Mouse (Mus musculus): ENCODE measurements at regions not wholly inside any gene's neighbourhood (a gene's known extent, or its start where the extent isn't known, plus 50 kb on each side); places are given as distances from the start of the nearest gene placed in this dataset.
A peak's percentile ranks its signal among the peaks of the same experiment; 100 is the strongest.

DNA sequence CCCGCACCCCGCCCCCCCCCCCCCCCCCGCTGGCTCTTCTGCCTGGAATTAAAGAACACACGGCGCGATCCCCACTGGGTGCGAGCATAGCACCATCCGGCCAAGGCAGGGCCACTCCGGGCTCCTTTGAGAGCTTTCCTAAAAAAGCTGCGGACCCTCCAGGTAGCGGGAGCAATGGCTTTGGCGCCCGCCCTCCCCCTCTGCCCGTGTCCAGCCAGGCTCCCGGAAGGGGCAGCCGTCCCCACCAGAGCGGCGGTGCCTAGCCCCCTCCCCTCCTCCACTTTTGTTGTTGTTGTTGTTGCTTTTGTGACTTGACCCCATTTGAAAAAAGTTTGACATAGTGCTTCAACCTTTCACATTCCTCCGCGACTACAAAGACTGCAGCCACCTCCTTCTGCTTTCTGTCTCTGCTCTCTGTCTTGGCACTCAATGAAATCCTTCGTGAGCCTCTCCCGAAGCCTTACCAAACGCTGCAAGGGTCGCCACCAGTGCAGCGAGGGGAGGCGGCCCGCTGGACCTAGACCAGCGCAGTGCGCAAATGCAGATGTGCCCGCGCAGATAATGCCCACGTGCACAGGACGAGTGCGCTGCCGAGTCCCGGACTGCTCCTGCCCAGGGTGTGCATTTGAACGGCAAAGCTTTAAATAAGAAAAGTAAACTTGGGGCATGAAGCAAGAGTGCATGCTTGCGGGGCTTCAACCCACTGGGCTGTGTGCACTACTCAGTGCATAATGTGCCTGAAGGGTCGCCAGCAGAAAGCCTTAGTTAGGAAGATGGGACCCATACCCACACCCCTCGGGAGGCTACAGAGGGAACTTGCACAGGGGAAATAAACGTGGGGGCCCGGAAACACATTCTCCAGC is 179.0 kb upstream of the Xlr start:
- no peak for DNase-seq

DNA sequence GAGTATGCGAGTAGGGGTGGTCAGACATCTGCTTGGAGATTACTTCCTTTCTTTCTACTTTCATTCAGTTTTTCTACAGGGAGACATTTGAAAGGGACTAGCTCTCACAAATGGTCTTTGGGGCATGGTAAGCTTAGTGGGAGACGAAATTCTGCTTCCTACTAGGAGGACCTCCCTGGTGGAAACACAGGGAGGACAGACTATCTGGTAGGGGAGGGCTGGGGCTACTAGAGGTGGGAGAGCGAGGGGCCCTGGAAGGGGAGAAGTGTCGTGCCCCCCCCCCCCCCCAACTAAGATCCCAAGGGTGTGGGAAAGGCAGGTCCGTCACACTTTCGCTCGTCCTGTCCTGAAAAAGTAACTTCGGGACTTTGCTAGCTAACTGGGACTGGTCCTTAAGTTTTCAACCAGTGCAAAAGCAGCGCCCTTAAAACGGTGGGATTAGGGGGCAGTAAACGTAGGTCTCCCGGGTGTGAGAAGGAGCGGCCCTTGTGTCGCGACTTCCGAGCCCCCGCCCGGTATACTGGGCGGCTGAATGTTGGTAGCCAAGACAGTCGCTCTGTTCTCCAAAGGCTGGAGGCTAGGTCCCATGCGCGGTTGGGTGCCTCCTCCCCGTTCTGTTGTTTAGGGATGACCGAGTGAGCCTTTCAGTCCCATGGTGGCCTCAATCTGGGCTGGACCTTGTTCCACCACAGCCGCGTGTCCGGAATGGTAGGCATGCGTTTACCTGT is 178.2 kb upstream of the Xlr start:
- DNase-seq: no peak

DNA sequence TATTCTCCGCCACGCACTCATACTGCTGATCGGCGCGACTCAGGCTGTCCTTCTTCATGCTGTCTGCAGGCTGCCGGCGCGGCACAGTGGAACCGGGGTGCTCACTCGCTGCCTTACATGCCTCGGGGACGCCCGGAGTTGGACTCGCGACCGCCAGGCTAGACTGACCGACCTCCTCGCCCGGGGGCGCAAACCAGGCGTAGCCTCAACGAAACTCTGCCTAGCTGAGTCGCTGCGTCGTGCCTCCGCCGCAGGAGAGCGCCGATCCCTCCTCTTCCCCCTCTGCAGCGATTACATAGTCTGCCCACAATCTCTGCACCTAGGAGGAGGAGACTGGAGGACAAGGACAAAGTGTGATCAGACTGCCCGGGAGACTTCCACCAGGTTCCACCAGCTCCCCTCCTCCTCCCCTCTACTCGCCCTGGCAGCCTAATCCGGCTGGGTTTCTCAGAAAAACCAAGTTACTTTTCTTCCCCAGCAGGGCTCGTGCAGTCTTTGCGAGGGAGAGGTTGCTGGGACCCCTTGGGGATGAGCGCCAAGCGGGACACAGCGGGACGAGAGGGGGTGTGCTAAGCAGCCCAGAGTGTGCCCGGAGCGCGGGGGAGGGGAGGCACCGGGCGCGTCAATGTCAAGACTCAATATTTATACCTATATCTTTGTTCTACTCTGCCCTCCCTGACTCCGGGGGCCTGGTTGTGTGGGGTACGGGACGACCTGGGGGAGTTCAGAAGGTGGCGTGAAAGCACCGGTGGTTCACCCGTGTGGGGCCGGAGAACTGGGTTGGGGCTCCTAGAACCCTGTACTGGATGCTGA is 177.4 kb upstream of the Xlr start:
- peak in 1 of 2 experiments; percentile 8 for DNase-seq
